Mouse (Mus musculus): ENCODE measurements around the gene Pde3a. TPM values are rescaled to one million over a fixed set of nuclear protein-coding genes. Genes with fewer than 3 reads are reported as not detected.
A peak's percentile ranks its signal among the peaks of the same experiment; 100 is the strongest.

Gene Pde3a
- total RNA-seq, 2 experiments from 2014 or later, result 10.2 to 11.2 TPM

- no peak for DNase-seq
Measured at GRCm38 (mm10) chr6:141265257-141265656, 16.2 kb downstream of the Pde3a start.

- DNase-seq, result no peak
Measured at GRCm38 (mm10) chr6:141267888-141268570, 19.0 kb downstream of the Pde3a start.

DNA sequence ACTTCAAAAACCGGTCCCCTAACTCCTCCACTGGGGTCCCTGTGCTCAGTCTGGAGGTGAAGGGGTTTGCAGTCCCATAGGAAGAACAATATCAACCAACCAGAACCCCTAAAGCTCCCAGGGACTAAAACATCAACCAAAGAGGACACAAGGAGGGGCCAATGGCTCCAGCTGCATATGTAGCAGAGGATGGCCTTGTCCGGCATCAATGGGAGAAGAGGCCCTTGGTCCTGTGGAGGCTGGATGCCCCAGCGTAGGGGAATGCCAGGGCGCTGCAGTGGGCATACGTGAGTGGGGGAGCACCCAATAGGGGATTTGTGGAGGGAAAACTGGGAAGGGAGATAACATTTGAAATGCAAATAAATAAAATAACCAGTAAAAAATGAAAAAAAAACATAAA lies 19.8 kb downstream of the Pde3a start:
- no peak for DNase-seq

DNA sequence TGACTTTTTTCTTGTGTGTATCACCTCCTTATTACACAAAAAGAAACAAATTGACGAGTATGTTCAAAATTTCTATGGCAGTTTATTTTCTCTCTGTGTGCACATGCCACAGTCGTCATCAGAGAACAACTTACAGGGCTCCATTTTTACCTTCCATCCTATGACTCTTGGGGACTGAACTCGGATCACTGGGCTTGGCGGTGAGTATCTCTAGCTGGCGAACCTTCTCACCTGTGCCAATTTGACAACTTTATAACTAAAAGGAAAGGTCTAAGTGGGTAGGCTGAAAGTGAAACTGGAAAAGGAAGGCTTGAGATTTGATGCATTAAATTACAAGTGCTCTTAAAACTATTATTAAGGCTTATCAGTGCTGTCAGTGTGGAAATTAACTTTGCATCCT lies 22.1 kb downstream of the Pde3a start:
- no peak for DNase-seq

GRCm38 (mm10) chr6:141271579-141271978 lies 22.5 kb downstream of the Pde3a start:
- DNase-seq, result no peak

- no peak for DNase-seq
Measured at GRCm38 (mm10) chr6:141273685-141274084, 24.6 kb downstream of the Pde3a start.

DNA sequence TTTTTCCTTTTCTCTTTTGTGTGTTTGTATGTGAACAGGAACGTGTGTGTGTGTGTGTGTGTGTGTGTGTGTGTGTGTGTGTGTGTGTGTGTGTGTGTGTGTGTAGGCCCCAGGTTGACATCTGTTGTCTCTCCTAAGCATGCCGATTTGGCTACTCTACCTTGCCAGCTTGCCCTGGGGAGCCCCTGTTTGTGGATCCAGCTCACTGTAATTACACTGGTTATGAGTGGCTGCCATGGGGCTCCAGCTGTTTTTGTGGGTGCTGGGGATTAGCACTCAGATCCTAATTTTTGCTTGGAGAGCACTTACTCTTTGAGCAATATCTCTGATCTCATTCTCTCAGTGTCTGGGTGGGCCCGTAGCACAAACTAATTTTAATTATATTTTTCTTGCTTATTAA lies 32.6 kb downstream of the Pde3a start:
- no peak for DNase-seq

GRCm38 (mm10) chr6:141282796-141283195 lies 33.7 kb downstream of the Pde3a start:
- no peak for DNase-seq

DNA sequence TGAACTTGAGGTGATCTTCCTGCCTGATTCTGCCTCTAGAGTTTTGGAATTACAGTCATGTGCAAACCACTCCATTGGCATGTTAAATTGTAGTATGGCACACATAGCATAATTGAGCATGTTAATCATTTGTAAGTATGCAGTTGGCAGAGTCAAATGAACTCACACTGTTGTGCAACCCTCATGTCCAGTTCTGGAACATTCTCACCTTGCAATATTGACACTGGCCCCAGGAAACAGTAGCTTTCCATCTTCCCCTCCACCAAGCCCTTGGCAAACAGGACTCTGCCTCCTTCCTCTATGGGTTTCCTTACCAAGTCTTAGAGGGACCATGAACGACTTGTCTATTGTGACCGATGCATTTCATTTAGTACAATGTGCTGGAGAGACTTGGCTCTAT lies 42.1 kb downstream of the Pde3a start:
- DNase-seq, result no peak

GRCm38 (mm10) chr6:141292826-141293459 lies 43.9 kb downstream of the Pde3a start:
- no peak for DNase-seq

- DNase-seq, result no peak
Measured at GRCm38 (mm10) chr6:141293460-141293853, 44.4 kb downstream of the Pde3a start.

DNA sequence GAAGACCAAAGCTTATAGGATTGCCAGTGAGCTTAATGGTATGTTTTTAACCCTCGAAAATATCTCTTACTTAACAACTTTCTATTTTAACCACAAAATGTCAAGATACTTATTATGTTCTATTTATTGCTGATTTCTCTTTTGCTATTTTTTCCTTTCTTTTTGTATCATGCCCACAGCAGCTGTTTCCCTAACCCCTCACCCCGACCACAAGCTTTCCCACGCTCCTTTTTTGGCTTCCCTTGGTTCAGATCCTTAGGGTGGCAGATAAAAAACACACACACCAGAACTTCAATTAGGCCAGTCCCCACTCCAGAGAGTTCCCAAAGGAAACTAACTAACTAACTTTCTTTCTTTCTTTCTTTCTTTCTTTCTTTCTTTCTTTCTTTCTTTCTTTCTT lies 46.2 kb downstream of the Pde3a start:
- no peak for DNase-seq

GRCm38 (mm10) chr6:141301750-141302748 lies 53.0 kb downstream of the Pde3a start:
- DNase-seq, result no peak

DNA sequence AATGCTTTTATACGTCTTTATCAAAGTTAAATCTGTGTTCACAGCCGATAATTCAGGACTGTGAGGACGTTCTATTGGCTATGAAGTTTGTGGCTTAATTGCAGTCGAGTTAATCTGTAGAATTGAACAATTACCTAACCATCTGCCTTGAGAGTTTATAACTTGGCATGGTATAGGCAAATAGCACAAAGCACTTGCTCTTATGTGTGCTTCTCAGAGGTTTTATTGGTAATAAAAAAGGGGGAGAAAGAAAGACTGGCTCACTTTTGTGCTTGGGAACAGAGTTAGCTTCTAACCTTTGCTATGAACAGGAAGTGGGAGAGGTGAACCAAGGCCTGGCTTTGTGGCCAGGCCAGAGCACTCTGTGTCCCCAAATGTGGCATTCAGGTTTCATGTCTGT lies 53.8 kb downstream of the Pde3a start:
- DNase-seq, result no peak

DNA sequence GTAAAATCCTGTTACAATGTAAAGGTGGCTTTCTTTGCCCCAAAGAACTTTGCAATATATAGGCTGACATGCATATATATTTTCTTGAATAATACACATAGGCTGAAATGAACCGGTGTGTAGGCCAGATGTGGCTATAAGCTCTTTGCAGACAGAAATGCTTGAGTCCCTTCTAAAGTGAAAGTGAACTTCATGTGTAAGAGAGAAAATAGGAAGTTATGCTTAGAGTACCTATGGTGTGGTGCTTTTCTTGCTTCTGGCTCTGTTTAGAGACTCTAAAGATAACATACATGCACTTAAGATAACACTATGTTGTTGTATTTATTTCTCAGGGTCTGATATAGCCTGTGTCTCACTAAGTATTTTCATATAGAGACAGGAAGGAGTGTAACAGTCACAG lies 58.3 kb downstream of the Pde3a start:
- DNase-seq, result no peak

DNA sequence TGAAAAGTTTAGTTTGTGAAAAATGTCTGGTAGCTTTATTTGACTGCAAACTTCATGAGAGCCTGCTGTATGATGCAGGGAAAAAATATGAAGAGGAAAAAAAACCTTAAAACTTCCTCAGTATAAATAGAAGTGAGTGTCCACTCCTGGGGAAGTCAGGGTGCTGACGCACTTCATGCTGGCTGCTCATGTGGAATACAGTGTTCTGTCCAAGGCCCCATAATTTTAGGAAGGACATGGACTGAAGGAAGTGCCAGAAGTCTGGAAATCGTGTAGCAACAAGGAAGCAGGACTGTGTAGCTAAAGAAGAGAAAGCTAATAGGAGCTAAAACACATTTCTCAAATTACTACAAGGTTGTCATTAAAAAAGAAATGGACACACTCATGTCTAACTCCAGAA lies 59.4 kb downstream of the Pde3a start:
- DNase-seq, result peak; percentile 5 to 32

GRCm38 (mm10) chr6:141309872-141310271 lies 60.8 kb downstream of the Pde3a start:
- DNase-seq, result no peak

DNA sequence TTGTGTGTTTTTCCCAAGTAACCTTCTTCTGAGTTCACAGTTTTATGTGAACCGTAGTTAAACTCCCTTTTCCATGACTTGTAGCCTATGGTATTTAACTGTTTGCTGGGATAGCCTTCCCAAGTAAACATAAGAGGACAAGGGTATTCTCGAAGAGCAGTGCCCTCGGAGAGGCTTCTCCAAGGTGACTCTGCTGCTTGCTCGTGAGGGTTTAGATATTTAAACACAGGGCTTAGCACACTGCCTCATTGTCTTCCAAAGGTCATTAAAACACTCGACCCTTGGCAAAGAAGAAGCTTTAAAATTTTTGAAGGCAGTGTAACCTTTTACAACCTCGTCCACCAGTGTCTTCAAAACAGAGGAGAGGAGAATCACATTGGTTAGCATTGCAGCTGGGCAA lies 61.3 kb downstream of the Pde3a start:
- no peak for DNase-seq

- no peak for DNase-seq
Measured at GRCm38 (mm10) chr6:141311615-141312014, 62.5 kb downstream of the Pde3a start.

GRCm38 (mm10) chr6:141313112-141313511 lies 64.0 kb downstream of the Pde3a start:
- DNase-seq, result no peak

GRCm38 (mm10) chr6:141318440-141318839 lies 69.4 kb downstream of the Pde3a start:
- DNase-seq, result no peak

GRCm38 (mm10) chr6:141321253-141321652 lies 72.2 kb downstream of the Pde3a start:
- no peak for DNase-seq

DNA sequence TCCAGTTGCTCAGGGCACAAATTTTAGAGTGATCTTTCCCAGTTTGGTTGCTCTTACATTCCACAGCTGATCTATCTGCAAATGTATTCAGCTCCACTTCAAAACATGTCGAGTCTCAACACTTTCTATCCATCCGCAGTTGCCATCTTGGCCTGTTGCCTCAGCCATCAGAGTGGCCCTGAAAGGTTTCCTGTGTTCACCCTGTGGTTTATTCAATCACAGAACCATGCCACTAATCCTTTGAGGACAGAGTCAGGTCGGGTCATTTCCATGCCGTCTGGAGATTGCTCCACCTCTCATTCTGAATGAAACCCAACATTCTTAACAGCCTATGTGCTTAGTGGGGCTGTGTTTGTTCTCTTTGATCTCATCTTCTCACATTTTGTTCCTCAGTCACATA lies 73.9 kb downstream of the Pde3a start:
- DNase-seq, result peak in 1 of 2 experiments; percentile 11

All from adrenal gland, postnatal 36 days (tissue).